Mouse (Mus musculus) cerebellum, adult 2 months (tissue): ENCODE results near the gene Nat9.

ENCODE experiments used
- CTCF ChIP-seq: fragments of 200-500 bp; IDR thresholded peaks from 2 replicates; pipeline ENCODE4 v1.5.1; 2011; ENCODE audit warnings: low read depth, mild to moderate bottlenecking, control low read depth, low read length, moderate library complexity, borderline replicate concordance; ENCODE audit not compliant: insufficient read depth
- POLR2A ChIP-seq: fragments of 200-500 bp; IDR thresholded peaks from 2 replicates; pipeline ENCODE4 v1.6.1; 2011; ENCODE audit warnings: low read length, control low read depth, borderline replicate concordance; ENCODE audit not compliant: insufficient read depth

DNA sequence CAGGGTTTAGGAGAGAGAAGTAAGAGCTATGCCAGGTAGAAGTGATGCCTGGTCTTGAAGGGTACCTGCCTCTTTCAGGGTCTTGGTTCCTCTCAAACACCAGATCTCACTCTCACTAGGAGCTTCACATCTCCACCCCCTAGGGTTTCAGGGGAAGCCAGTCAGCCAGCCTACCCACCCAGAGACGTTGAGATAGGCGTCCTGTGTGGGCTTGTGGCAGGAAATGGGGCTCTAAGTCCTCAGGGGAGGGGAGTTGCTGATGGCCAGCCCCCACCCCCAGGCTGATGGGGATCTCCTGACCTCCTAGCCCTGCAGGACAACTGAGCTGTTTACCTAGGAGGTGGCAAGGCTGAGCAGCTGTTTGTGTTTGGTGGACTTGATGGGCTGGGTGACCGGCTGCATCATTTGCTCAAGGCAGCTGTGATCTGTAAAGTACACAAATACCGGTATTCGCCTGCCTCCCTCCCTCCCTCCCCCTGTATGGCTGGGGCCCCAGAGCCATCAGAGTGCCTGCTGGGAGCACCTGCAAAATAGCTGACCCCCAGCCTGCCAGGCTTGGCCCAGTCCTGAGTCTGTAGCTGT is 32.5 kb downstream of the Nat9 start:
- no peak for TF ChIP-seq POLR2A
- no peak for TF ChIP-seq CTCF
